Mouse (Mus musculus) lung, postnatal 0 days (tissue): ENCODE results near the gene Fmnl3.

ENCODE experiments used
- CTCF ChIP-seq: IDR thresholded peaks from 2 replicates; pipeline ENCODE4 v1.5.1; 2016; ENCODE audit warnings: antibody characterized with exemption, mild to moderate bottlenecking
- EP300 ChIP-seq: IDR thresholded peaks from 2 replicates; pipeline ENCODE4 v1.6.1; 2016; ENCODE audit warnings: antibody characterized with exemption, mild to moderate bottlenecking, control low read depth

DNA sequence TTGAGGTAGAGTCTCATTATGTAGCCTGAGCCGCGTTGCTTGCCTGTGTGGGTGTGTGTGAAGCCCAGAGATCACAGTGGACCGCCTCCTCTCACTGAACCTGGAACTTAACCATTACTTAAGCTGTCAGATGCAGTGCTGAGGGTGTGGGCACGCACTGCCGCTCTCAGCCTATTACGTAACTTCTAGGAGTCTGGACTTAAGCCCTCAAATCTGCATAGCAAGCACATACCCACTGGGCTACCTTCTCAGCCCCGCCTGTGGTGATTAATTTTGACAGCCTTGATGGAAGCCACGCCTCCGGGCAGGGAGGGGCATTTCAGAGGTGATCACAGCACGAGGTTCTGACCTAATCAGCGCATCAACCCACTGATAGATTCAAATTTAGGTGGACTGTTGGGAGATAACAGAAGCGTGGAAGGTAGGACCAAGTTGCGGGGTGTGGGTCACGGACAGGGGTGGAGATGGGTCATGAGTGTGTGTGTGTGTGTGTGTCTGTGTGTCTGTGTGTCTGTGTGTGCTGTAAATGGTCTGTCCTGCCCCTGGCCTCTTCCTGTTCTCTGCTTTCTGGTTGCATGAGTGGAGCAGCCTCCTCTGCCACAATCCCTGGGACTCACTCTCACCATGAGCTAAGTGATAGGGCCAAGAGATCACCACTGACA, 85.6 kb downstream of the Fmnl3 start:
- TF ChIP-seq CTCF (no peak), EP300 (no peak)
